Mouse (Mus musculus) megakaryocyte, adult 5-6 weeks (primary cell): ENCODE data around the gene Aebp2. TPM values are rescaled to one million over a fixed set of nuclear protein-coding genes. Genes with fewer than 3 reads are reported as not detected.
A peak's percentile ranks its signal among the peaks of the same experiment; 100 is the strongest.
"Not testable (repeated sequence)": the region's sequence is repeated elsewhere in the genome, so short reads cannot be mapped to it uniquely, and the experiment has no call there.

Experiments used
- ATAC-seq: 2 replicates; pipeline ENCODE4 v1.8.0; 2016; ENCODE audit warnings: mild to moderate bottlenecking, inconsistent platforms; ENCODE audit not compliant: poor library complexity, severe bottlenecking
- total RNA-seq, 2 experiments: library from RNA; stranded (forward) in 1 of 2; stranded (reverse) in 1 of 2; fragments of 153-499, 151-499 nt in 1 of 2; fragments of 221-1000, 200-1000 nt in 1 of 2; gene quantifications; 2 replicates each; pipeline versions ENCODE4 v1.2.3 to v1.2.4; 2015 to 2017

Gene Aebp2
- 31.5 and 34.2 TPM in 2 replicates for total RNA-seq (2015)
- total RNA-seq (2017) = 40.5 and 49.7 TPM in 2 replicates

DNA sequence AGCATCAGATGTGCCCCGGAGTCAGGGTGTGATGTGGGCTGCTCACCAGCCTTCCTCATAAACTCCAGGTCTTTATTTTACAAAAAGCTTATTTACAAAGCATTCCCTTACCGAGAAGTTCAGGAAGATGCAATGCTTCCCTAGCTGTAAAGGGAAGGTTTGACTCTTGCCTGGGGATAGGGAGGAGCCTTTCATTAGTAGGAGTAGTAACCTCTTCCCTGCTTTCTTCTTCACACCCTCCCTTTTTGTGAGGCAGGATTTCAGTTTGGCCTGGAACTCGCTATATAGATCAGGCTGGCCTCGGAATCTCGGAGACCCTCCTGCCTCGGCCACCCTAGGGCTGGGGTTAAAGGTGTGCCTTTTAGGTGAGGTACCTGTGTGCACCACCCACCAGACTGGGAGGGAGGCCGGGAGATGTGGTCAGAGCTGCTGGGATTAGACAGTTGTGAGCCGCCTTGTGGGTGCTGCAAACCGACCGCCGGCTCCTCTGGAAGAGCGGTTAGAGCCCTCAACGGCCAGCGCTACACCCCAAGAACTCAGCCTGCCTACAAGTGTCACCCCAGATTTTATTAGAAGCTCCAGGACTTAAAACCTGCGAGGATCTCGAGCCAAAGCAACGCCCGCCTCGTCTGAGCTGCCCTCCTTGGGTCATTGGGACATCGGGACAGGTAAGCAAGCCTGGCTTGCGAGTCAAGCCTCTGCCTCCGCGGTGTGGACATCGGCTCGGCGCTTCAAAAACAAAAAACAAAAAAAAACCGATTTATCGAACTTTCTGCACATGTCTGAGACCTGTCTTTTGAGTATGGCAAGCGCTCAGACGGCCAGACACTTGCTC, at the start of gene Aebp2:
TSS of gene Aebp2 (plus strand) at position 273 of the 835 bp plus-strand sequence.
- 0 out of 2 replicates have a peak, but pooled peaks have one; percentile 1 for ATAC-seq

DNA sequence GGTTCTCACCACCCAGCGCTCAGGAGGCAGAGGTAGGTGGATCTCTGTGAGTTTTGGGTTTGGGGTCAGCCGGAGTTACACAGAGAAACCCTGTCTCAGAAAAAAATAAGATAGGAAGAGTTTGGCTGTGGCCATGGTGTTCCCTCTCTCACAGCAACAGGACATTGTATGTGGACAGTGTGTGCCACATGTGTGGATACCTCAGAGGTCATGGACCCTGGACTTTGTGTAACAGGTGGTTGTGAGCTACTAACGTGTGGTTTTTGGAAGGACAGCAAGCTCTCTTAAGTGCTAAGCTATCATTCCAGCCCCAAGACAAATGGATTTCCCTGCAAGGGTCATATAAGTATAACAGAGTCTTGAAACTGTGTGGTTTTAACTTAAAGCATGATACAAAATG, 47.5 kb upstream of the Aebp2 start:
- ATAC-seq = no peak

DNA sequence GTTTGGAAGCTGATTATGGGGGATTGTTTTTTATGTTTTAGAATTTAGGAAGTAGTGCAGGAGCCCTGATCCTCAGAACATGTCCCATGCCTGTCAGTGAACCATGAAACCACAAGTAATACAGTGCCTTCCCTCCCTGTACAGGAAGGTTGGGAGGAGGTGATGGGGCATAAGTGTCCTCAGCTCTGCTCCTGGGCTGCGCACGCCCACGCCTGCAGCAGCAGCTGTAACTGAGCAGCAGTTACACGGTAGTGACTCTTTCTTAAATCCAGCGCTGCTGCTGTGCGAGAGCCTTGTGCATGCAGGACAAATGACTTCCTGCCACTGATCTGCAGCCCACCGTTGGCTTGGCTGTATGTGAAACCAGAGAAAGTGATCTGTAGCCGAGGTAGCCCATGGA, 46.3 kb upstream of the Aebp2 start:
- ATAC-seq = peak; percentile 26; the same call in 1 of the 2 replicates

DNA sequence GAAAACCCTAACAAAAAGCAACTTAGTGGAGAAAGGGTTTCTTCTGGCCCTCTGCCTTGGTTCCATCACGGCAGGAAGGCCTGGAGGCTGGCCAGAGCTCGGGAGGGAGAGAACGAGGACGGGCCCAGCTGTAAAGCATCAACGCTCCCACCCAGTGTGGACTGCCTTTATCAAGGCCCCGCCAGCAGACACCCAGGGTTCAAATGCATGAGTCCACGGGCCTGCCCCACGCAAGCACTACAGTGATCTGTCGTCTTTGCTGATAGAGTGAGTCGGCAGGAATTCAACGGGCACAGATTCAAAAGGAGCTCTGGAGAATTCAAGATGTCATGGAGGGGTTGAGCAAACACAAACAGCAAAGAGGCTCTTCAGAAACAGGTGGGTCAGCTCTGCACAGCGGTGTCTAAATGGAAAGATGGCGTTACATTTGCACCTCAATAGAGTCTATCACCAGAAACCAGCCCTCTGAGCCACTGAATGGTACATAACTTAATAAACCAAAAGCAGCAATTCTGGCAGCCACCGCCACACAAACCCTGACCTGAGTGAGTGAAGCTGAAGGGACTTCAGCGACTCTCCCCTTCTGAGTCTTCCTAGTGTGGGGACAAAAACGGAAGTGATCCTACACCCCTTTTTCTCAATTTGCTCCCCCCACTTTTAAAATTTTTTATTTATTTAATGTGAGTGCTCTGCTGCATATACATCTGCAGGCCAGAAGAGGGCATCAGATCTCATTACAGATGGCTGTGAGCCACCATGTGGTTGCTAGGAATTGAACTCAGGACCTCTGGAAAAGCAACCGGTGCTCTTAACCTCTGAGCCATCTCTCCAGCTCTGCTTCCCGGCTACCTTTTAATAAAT, 45.3 kb upstream of the Aebp2 start:
- peak; percentile 26 for ATAC-seq

DNA sequence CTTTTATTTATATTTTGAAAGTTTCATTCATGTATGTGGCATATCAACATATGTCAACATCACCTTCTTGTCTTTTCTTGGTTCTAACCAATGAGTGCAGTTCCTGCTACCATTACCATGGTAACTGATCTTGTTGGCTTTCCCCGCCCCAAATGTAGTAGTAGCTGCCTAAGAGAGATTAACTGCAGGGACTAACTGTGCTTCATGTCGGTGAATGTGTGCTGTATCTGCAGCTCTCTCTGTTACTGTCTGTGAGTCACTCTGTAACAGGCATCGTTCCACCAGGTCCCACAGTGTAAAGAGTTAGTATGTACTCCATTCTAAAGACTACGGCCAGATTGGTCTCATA, 44.7 kb upstream of the Aebp2 start:
- ATAC-seq = peak; percentile 34; the same call in 1 of the 2 replicates

DNA sequence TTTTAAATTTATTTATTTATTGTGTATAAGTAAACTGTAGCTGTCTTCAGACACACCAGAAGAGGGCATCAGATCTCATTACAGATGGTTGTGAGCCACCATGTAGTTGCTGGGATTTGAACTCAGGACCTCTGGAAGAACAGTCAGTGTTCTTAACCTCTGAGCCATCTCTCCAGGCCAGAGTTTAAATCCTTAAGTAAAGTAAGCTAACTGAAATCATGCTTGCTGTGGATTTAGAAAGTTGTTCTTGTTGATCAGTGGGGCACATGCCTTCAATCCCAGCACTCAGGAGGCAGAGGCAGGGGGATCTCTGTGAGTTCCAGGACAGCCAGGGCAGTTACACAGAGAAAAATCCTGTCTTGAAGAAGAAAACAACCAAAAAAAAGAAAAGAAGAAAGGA, 43.5 kb upstream of the Aebp2 start:
- ATAC-seq = not testable (repeated sequence)

DNA sequence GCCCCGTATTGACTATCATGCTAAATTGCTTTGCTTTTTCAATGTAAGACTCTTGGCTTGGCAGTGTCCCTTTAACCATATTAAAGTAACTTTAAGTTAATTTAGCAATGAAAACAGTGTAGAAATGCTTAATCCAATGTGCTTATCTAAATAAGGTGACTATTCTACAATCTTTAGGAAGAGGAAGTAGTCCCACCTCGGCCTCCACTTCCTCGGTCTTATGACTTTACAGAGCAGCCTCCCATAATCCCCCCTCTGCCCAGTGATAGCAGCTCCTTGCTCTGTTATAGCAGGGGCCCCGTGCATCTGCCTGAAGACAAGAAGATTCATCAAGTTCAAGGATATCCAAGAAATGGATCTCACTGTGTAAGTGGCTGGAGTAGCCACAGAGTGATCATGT, 42.3 kb upstream of the Aebp2 start:
- no peak for ATAC-seq

DNA sequence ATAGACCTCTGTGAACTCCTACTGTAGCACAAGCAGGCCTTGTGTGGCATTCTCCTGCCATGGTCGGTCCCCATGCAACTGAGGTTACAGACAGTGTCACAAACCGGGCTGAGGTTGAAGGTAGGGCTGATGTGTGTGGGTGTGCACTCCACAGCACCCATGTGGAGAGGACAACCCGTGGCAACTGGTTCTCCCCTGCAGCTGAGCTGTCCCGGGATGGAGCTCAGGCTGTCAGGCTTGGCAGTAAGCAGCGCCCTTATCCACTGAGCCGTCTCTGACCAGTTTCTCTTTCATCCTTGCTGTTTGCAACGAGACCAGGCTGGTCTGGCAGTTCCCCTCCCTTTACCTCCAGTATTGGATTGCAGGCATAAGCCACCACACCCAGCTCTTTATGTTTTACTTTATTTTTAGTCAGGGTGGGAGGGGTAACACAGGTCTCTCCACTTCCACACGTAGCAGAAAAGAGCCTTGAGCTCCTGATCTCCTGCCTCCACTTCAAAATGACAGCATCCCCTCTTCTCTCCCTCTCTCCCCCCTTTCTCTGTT, 35.7 kb upstream of the Aebp2 start:
- 0 out of 2 replicates have a peak, but pooled peaks have one; percentile 5 for ATAC-seq

DNA sequence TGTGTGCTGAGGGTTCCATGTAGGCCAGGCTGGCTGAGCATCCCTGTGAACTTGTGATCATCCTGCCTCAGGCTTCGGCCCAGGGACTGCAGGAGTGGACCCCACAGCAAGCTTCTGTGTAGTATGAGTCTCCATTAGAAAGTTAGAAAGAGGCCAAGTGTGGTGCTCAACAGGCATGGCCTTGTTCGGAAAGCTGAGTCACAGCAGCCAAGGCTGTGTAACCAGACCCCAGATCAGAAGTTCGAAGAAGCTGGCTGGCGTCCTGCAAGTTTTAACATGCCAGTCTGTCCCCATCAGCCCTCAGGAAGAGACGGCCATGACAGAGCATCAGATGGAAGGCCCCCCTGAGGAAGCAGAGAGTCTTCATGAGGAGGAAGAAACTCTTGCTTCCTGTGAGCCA, 31.1 kb upstream of the Aebp2 start:
- no peak for ATAC-seq

DNA sequence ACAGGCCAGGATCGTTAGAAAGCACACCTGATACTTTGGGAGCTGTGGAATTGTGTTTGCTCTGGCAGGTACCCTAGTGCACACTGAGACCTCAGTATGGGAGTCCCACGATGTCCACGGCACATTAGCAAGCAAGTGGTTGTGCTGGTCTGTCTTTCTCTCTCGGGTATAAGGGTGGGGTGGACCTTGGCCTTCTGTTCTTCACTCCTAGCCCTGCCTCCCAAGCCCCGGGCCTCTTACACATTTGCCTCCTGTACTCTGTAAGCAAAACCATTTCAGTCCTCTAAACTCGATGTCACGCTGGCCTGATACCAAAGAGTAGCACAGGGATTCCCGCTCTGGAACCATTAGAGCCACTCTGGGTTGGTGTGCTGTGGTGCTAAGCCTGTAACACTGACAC, 29.8 kb upstream of the Aebp2 start:
- ATAC-seq = no peak

DNA sequence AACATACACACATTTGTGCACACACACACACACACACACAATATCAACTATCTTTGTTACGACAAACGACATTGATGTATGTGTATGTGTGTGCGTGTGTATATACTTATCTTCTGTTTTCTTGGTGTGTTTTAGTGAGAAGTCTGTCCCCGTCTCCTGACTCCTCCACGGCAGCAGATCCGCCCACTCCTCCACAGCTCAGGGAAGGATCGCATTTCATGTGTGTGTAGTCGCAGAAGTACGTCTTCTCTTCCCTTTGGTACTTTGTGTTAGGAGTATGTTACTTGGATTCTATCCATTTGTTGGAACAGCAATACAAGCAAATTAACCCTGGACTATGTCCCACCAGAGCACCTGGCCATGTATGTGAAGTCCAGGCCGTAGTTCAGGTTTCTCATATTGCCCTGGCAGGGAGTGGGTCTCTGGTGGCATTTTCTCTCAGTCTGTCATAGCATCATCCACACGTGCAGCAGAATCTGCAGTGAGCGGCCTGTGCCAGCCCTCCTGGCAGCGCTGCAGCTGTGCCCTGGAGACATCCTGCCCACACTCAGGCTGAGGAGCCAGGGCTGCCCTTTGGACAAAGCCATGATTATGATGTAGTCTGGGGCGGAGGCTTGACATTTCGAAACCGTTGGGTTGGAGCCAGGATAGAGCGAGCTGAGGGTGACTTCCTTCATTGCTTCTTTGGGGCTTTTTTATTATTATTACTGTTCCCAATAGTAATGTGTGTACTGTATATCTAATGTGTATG, 28.9 kb upstream of the Aebp2 start:
- peak; percentile 79 for ATAC-seq

DNA sequence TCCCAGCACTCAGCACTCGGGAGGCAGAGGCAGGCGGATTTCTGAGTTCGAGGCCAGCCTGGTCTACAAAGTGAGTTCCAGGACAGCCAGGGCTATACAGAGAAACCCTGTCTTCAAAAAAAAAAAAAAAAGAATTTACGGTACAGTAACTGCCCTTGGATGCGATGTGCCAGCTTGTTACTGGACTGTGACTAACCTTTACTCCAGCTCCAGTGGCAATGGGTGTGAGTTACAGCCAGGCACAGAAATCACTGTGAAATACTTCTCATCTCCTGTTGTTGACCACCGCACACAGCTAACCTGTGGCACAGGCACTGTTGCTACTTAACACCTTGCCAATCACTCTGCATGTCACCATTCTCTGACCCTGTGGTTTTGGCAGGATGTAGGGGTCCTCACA, 26.9 kb upstream of the Aebp2 start:
- ATAC-seq = not testable (repeated sequence)

DNA sequence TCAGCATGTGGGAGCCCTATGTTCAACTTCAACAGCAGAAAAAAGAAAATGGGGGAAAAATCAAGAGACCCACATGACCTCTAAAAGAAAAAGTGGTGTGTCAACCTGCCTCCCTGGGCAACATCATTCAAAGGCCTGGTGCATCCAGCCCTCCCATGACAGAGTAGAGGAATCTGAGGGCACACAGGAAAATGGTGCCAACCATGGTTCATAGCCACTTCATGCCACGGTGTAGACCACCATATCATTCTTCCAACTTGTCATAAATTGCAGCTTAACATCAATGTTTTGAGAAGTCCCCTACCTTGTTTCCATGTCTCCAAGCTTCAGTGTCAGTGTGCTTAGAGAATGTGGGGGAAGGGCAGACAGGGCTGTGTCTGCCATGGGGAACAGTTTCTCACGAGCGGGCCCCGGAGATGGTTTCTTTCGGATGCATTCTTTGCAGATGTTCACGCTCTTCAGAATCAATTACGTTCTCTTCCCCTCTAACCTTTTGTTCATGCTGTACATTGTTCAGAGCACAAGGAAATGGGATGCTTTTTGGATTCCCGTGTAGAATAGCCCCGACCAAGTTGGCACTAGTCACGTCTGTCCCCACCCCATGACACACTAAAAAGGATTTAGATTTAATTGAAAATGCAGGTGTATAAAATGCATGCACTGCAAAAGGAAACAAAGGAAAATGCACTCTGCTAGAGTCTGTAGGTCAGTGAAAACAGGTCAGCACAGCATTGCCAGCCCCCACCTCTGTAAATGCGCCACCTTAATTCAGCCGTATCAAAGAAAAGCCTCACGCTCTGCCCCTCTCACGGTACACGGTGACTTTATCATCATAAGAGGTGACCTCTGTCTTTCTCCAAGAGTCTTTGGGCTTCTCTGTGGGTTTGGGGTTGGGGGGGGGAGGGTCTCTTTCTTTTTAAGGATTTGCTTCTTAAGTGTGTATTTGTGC, 24.8 kb upstream of the Aebp2 start:
- no peak for ATAC-seq

DNA sequence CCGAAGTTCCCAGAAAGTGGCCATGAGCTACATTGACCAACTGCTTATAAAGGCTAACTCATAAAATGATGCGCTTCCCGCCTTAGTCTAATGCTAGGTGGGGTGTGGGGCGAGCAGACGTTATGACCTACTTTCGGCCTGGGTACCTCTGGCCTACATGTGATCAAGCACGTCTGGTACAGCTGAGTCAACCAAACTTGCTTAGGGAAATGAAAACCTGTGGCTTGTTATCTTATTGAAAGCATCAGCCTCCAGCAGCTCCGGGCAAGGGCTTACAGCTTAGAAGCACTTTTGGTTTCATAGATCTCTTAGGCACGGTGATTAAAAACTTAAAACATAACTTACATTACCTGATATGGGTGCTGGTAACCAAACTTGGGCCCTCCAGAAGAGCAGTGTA, 23.9 kb upstream of the Aebp2 start:
- ATAC-seq = 0 out of 2 replicates have a peak, but pooled peaks have one; percentile 9

DNA sequence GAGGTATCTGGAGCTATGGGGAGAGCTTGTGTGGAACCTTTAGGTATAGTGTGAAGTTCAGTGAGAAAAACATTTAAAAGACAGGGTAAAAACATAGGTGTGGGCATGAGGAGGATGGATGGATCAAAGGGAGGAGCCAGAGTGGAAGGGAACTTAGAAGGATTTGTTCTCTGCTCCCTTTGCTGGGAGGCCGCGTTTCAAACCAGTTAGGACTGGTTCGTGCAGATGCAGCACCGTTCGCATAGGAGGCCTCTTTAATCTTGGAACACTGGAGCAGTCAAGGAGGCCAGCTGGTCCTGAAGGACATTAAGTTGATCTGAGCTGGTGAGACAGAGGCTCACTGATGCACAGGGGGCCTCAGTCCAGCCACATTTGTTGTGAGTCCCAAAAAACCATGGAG, 23.1 kb upstream of the Aebp2 start:
- ATAC-seq = no peak

DNA sequence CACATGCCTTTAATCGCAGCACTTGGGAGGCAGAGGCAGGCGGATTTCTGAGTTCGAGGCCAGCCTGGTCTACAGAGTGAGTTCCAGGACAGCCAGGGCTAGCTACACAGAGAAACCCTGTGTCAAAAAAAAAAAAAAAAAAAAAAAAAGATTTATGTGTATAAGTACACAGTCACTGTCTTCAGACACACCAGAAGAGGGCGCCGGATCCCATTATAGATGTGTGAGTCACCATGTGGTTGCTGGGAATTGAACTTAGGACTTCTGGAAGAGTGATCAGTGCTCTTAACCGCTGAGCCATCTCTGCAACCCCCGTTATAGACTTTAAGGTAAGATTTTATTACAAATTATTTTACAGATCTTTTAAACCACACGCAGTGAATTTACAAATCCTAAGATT, 21.8 kb upstream of the Aebp2 start:
- not testable (repeated sequence) for ATAC-seq

DNA sequence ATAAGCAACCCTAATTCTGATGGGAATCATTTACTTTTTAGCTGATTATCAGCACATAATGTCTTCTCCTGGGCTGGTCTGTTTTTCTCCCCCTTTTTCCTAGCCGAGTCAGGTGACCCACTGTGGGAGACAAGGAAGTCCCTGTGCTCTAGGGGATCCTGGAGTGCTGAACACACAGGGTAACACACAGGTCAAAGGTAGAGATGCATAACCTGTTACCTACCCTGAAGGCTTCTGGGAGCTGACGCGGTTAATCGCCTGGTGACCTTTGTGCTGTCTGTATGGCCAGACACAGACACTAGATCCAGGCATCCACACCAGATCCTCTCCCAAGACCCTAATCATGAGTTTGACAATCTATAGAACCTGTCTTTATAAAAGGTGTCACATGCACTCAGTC, 21.3 kb upstream of the Aebp2 start:
- ATAC-seq = no peak

DNA sequence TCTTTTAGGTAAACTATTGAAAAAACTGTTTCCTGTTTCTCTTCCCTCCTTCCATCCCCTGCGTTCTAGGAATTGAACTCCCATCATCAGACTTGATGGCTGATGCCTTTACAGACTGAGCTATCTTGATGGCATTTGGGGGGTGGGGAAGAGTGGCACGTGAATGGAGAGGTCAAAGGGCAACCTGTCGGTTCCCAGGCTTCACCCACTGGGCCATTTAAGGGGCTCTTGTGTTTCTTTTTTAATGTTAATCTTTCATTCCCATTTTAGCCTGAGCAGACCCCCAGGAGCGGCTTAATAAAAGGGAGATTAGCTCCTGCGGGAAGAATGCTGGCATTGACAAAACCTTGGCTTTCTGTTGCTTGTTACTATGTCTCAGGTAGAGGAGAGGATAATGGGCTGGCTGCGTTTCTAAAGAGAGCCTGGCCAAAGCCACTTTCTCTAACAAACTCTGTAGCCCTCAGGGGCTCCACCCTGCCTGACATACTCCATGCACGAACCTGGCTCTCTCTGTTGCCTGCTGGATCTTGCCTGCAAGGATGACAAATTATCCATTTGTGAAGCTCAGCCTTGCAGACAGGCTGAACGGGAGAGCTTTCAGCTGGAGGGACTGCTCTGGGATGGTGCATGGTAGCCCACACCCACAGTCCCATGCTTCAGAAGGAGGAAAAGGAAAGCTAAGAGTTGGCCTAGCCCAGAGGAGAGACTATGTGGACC, 19.1 kb upstream of the Aebp2 start:
- no peak for ATAC-seq

DNA sequence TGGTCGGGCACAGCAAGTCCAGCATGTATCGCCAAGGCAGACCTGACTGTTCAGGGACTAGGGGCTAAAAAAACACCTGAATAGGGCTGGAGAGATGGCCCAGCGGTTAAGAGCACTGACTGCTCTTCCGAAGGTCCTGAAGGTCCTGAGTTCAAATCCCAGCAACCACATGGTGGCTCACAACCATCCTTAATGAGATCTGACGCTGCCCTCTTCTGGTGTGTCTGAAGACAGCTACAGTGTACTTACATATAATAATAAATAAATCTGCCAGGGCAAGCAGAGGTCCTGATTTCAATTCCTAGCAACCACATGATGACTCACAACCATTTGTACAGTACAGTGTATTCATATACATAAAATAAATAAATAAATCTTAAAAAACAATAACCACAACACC, 17.3 kb upstream of the Aebp2 start:
- ATAC-seq = not testable (repeated sequence)
